Mouse (Mus musculus) 3134 (cell line): ENCODE results near the gene Aldoart2.
"Not testable (repeated sequence)": the region's sequence is repeated elsewhere in the genome, so short reads cannot be mapped to it uniquely, and the experiment has no call there.

Experiments
- DNase-seq: peaks from one replicate; pipeline ENCODE4 v3.0.0-alpha.2; 2011; ENCODE audit warnings: low spot score; ENCODE audit not compliant: insufficient read length; ENCODE audit errors: extremely low read depth

Aldoart2 gene

DNA sequence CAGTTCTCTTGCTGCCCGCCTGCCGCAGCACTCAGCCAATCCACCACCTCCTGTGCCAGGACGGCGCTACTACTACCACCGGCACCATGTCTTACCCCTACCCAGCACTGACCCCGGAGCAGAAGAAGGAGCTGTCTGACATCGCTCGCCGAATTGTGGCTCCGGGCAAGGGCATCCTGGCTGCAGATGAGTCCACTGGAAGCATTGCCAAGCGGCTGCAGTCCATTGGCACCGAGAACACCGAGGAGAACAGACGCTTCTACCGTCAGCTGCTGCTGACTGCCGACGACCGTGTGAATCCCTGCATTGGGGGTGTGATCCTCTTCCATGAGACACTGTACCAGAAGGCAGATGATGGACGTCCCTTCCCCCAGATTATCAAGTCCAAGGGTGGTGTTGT lies at the start of gene Aldoart2:
TSS of gene Aldoart2 (plus strand) at position 34 of the 400 bp plus-strand sequence.
- no peak for DNase-seq

DNA sequence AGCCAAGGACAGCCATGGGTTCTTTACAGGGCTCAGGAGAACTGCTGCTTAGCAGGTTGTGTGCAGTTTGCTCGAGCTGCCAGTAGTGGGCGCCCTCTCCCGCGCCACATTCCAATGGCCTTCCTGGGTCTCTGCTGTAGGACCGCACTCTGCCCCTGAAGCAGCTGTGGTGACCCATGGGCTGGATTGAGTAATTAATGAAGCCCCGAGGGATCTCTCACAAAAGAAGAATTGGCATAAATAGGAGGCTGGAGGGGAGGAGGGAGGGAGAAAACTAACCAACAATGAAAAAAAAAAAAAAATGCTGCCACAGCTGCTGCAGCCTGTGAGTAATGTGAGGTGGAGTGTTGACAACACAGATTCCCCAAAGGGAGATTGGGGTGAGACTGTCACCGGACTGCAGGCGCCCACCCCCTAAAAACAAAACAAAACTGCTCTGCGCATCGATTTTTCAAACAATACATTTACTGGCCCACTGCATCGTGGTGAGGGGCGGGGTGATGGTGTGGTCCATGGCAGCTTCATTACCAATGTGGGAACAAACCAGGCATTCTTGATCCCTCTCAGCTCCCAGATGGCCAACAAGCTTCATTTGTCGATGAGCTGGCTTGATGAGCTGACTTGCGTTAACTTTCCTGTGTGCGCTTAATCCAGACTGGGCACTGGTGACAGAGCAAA lies 46.8 kb upstream of the Aldoart2 start:
- peak; percentile 56 for DNase-seq

DNA sequence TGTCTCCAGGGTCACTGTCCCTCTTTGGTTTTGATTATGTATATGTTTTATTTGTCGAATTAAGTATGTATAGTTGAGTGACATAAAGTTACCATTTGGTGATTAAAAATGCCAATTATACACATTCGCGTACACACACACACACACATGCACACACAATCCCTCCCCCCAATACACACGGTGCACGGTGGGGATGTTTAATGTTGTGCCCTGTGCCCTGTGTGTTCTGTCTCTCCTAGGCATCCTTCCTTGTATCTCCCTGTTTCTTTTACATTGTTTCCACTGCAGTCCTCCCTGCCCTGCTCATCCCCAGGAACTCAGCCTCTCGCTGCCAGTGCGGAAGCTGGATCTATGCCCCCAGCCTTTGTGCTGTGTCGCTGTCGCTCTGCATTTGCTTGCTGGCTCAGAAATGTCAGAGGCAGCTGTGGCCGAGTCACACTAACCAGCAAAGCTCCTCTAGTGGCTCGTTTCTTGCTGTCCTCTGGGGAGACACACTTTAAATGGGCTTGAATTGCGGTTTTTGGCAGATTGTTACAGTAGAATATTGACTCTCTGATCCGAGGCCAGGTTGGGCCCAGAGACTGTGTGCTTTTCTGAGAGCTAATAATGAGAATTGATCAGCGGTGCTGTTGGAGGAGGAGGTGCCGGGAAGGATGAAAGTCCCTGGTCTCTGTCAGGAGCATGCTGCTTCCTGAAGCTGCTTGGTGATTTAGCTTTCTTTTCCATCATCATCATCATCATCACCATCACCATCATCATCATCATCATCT lies 37.9 kb upstream of the Aldoart2 start:
- no peak for DNase-seq

DNA sequence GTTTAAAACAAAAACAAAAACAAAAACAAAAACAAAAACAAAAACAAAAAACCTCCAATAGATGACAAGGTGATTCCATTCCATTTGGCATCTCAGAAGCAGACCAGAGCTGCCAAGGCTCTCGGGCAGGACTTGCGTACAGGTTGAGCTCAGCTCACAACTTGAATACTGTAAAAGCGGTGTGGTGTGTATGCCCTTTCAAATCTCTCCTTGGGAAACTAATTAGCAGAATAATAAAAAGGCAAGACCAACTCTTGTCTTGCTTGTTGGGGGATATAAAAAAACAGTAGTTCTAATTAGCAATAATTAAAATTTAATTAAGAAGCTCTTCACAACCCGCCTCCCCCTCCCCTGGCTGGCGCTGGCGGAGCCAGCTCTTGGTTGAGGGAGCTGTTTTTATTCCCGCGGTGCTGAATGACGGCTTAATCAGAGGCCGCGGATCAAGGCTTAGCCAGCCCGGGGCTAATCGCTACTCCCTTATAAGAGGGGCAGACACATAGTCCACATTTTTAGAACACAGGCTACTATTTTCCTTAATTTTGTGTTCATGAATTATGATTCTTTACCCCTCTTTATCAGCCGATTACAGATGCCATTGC lies 28.4 kb upstream of the Aldoart2 start:
- no peak for DNase-seq

DNA sequence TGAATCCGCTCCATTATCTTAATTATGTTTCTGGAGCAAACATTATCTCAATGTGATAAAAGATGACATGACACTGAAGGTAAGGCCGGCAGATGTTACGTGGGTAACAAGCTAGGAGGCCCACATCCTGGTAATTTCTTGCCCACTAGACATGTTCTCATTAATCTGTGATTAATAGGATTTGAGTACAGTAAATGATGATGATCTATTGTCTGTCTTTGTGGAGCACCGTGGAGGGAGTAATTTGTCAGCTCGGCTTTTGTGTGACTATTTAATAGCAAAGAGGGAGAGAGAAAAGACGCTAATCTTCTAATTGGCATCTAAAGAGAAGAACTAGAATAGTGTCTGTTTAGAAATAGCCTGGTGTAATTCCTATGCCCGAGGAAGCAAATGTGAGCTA lies 27.3 kb upstream of the Aldoart2 start:
- DNase-seq, result no peak

DNA sequence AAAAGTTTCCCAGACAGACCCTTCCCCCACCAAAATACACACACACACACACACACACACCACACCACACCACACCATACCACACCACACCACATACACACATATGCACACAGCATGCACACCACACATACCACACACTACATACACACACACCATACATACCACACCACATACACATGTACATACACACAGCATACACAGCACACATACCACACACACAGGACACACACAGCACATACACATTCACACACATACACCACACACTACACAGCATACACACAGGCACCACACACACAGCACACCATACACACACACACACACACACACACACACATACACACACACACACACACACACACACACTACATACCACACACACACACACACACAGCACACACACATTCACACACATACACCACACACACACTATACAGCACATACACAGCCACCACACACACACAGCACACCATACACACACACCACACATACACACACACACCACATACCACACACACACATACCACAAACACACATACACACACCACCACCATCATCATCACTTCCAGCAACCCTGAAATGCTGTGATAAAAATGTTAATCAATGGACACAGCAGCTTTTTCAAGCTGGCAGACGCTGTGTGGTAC lies 26.6 kb upstream of the Aldoart2 start:
- no peak for DNase-seq

DNA sequence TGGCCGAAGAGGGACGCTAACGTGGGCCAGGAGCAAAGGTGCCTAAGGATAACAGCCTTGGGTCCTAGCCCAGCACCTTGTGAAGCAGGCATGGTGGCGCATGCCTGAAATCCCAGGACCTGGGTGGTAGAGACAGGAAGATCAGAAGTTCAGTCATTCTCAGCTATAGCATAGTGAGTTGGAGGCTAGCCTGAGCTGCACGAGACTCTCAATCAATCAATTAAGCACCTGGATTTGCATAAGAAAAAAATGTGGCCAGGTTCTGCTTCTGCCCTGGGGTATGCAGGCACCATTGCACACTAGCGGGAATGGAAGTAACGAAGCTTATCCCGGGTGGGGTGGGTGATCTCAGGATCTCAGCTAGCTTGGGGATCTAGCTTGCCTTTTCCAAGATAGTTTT lies 25.9 kb upstream of the Aldoart2 start:
- no peak for DNase-seq

DNA sequence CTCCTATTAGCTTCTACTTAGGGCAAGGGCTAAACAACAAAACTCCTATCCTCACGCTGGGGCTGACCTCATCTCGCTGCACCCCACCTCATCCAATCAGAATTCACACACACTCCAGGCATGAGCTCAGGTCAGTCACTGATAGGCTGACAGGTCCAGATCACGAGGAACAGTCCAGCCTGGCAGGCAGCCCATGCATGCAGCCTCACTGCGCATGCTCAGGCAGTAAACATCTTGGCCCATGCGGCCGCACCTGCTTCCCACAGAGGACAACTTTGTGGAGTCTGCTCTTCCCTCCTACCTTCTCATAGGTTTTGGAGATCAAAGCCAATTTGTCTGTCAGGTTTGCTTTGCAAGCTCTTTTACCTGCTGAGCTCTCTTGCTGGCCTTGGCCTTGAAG lies 10.1 kb upstream of the Aldoart2 start:
- not testable (repeated sequence) for DNase-seq

DNA sequence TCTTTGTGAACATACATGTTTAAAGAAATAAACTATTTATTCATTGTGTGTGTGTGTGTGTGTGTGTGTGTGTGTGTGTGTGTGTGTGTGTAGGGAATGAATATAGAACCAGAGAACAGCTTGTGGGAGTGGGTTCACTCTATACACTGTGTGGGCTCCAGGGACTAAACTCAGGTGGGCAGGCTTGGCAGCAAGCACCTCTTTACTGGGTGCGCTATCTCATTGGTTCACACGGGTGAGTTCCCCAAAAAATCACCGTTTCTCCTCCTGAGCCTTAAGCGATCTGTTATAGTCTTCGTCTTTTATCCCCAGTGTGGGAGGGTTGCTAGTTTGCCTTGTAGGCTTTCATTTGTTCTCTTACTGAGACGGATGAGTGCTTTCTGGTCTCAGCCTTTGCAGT lies 7.2 kb upstream of the Aldoart2 start:
- DNase-seq, result no peak

DNA sequence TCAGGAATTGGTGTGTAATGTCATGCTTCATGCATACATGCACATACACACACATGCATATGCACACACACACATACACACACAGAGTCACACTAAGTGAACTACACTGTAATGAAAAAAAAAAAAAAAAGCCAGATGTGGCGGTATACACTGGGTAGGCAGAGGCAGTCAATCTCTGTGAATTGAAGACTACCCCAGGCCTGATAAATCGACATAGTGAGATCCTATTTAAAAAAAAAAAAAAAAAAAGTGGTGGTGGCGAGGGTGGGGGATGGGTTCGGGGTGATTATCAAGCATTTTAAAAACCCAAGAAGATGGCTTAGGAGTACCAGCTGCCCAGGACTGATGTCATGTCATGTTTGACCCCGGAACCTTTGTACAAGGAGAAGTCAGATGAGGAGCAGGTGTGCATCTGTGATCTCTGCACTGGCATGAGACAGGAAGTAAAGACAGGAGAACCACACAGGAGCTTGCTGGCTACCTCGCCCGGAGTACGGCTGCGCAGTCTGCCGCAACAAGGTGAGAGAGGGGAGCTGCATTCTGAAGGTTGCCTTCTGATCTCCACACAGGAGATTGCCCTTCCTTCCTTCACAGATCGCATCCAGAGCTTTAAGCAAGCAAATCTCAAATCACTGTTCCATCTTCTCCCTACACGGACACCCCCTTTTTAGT lies 5.7 kb upstream of the Aldoart2 start:
- no peak for DNase-seq

DNA sequence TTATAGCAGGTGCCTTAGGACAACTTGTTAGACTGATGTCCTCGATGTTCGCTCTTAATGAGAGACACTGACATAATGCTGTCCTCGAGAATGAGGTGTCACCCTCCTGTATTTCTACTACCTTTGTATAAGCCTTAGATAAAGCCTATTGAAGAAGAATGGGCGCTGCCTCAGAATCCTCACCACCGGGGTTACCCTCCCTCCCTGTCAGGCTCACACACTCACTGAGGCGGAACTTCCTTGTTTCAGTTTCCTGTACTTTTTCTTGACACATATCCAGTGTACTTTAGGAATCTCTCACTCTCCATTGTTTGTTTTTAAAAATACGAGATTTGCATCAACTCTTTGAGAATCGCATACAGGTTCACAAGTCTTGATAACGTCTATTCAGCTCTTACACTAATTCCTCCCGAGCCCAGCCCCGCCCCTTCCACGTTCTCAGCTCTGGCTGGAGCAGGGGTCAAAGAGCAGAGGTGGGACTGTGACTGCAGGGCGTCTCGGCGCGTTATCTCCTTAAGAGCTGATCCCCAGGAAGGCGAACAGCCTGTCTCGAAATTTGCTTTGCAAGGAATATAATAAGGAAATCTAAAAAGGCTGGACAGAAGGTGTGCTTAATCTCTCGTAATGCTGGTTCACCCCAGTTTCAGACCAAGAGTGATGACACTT lies 4.9 kb upstream of the Aldoart2 start:
- peak; percentile 18 for DNase-seq

DNA sequence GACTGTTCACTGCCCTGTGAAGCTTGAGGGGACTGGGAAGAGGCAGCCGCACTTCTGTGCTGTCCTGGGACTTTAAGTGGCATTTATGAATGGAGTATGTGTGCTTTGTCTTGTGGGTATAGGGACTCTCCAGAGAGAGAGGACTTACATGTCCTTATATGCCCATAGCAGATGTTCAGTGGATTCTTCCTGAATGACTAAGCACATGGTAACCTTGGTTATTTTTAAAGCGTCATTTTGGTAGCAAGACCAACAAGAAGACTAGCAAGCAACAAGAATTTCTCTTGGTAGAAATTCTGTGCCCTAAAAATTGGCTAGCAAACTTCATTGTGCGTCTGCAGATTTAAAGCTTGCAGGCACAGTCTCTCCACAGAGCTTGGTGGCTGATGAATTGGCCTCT lies 1.3 kb upstream of the Aldoart2 start:
- no peak for DNase-seq

DNA sequence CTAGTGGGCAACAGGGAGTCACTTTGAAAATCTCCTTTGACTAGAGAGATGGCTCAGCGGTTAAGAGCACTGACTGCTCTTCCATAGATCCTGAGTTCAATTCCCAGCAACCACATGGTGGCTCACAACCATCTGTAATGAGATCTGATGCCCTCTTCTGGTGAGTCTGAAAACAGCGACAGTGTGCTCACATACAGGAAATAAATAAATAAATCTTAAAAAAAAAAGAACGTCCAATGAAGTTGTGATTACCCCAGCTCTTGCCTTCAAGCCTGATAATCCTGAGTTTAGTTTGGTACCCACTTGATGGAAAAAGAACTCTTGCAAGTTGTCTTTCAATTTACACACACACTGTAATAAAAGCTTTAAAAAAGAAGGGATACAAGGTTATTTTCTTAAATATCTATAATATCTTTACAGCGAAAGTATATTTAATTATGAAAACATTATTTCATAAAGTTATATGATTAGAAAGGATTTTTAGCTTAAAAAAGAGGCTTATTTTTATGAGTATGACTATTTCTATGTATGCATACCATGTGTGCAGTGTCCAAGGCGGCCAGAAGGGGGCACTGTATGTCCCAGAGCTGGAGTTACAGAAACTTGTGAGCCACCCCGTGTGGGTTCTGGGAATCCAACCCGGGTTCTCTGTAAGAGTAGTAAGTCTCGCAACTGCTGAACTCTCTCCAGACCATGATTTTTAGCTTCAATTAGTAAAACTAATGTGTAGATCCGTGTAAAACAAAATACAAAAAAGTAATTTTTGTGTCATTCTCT lies 664 bp upstream of the Aldoart2 start:
- no peak for DNase-seq

DNA sequence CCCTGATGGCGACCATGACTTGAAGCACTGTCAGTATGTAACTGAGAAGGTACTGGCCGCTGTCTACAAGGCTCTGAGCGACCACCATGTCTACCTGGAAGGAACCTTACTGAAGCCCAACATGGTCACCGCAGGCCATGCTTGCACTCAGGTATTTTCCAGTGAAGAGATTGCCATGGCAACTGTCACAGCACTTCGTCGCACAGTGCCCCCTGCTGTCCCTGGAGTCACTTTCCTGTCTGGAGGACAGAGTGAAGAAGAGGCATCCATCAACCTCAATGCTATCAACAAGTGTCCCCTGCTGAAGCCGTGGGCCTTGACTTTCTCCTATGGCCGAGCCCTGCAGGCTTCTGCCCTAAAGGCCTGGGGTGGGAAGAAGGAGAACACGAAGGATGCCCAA lies 828 bp downstream of the Aldoart2 start:
- DNase-seq, result no peak

DNA sequence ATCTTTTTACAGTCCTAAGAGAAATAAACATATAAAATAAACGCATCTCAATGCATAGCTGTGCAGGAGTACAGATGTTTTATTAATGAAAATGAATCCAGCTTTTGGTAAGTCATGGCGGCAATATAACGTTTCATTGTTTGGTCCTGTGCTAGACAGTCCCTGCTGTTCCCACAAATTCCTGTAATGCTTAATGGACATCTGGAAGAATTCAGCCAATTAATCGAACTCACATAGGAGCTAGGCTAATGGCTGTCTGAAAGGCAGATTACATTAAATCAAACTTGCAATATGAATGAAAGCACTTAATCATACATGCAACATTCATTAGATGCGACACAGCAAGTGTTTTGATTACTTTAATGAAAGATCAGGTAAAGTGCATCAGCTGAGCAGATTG lies 1.8 kb downstream of the Aldoart2 start:
- DNase-seq, result no peak

DNA sequence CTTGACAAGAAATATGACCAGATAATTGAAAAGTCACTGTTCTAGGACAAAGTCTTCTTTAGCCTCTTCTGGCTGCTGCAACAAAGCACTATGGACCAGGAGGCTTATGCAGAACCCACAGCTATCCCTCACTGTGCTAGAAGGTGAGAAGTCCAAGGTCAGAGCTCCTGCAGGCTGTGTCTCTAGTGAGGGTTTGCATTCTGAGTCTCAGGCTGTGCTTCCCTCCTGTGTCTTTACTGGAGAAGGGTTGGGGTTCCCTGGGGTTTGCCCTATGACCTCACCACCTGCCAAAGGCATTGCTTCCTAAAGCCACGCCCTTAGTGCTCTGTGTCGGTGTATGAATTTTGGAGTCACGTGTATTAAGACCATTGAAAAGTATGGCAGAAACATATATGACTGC lies 3.4 kb downstream of the Aldoart2 start:
- no peak for DNase-seq

DNA sequence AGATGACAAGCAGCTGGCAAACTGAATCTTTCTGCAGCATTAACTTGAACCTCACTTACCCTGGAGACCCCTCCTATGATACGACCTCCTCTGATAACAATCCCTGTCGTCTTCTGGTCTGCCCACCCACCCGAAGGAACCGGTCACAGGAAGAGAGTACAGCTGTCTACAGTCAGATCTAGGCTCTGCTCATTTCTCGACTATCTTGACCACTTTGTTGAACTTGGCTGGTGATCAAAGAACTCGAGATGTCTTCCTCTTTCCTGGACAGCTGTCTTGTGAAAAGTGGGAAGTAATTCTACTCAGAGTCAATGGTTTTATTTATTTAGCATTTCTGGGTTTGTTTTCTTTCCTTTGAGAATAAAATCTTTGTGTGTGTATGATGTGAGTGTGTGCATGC lies 4.6 kb downstream of the Aldoart2 start:
- no peak for DNase-seq

DNA sequence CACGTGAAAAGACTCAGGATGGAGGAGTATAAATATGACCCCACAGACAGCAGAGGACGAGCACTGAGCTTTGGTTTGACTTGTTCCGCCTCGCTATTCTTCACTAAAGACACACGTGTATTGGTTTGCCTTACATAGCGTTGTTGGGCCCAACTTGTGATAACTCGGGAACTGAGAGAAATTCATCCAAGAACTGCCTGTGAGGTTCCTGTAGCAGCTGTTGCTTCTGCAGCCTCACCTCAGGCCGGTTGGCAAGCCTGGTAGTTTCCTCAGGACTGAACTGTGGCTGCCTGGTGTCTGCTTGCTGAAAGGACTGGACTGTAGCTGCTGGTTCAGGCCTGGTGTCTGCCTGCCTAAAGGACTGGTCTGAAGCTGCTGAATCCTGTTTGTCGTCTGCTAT lies 5.6 kb downstream of the Aldoart2 start:
- no peak for DNase-seq

DNA sequence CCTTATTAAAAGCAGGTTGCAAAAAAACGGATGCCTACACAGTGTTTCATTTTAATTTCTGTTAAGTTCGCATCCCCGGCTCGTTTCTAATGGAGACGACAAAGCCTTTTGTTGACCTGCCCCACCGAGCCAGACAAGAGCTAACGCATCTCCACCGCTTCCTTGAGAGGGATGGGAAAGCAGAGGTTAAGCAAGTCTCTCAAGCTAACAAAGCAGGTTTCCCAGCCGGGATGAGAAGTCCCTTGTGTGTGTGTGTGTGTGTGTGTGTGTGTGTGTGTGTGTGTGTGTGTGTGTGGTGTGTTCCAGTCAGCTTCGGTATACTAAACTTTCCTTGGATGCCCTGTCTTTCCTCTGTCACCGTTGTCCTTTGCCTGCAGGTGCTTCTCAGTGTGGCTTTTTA lies 6.1 kb downstream of the Aldoart2 start:
- no peak for DNase-seq

DNA sequence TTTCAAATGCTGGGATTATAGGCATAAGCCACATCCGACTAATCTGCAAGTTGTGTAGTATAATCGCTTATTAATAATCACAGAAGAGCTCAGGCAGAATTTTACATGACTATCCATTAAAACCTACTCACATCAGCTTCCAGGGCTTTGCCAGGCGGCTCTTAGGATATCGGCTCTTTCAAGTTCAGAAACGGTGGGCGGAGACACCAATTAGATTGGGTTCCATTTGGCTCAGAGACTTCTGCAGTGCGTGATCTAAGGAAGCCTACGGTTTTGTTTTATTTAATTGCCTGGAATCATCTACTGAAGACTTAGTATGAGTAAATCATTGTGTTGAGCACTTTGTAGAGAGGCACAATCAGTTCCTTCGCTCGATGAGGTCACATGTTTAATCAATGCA lies 6.6 kb downstream of the Aldoart2 start:
- no peak for DNase-seq
